Mouse (Mus musculus) megakaryocyte-erythroid progenitor cell, adult 5-6 weeks (primary cell): ENCODE measurements around the gene Tut7. TPM values are rescaled to one million over a fixed set of nuclear protein-coding genes. Genes with fewer than 3 reads are reported as not detected.
"Not testable (repeated sequence)": the region's sequence is repeated elsewhere in the genome, so short reads cannot be mapped to it uniquely, and the experiment has no call there.

Experiments
- ATAC-seq: replicated peaks from 2 replicates; pipeline ENCODE4 v1.8.0; 2016; ENCODE audit warnings: mild to moderate bottlenecking, inconsistent platforms; ENCODE audit not compliant: severe bottlenecking, poor library complexity, low FRiP score, low TSS enrichment
- total RNA-seq, 2 experiments: library from RNA; stranded (forward) in 1 of 2; stranded (reverse) in 1 of 2; fragments of 200-1000, 215-1000 nt in 1 of 2; fragments of >200 nt in 1 of 2; fragmentation: Nextera tagmentation in 1 of 2; gene quantifications; 2 replicates each; pipeline ENCODE4 v1.2.3; 2014 to 2017

The Tut7 gene
- total RNA-seq, 2 experiments from 2014 or later = 169 to 249 TPM

GRCm38 (mm10) chr13:59771257-59771656, 51.7 kb downstream of the Tut7 start:
- peak; percentile 23; the same call in 1 of the 2 replicates for ATAC-seq

- no peak for ATAC-seq
These were observed 52.1 kb downstream of the Tut7 start for GRCm38 (mm10) chr13:59770847-59771246.

- peak; percentile 74 for ATAC-seq
These were observed 52.8 kb downstream of the Tut7 start for GRCm38 (mm10) chr13:59770164-59770562.

GRCm38 (mm10) chr13:59769296-59770163, 53.4 kb downstream of the Tut7 start, which contains the start of gene Isca1:
Isca1 (minus strand) TSS chr13:59769810.
- ATAC-seq = peak; percentile 86

- ATAC-seq = no peak
These were observed 54.4 kb downstream of the Tut7 start for GRCm38 (mm10) chr13:59768531-59768930.

GRCm38 (mm10) chr13:59766786-59767515, 56.0 kb downstream of the Tut7 start:
- ATAC-seq = no peak

- peak; percentile 89 for ATAC-seq
These were observed 60.2 kb downstream of the Tut7 start for GRCm38 (mm10) chr13:59762791-59763190.

- no peak for ATAC-seq
These were observed 66.0 kb downstream of the Tut7 start for GRCm38 (mm10) chr13:59756906-59757305.

GRCm38 (mm10) chr13:59750310-59750709, 72.6 kb downstream of the Tut7 start:
- ATAC-seq = no peak

GRCm38 (mm10) chr13:59746711-59747110, 76.2 kb downstream of the Tut7 start, which contains the start of gene 1700014D04Rik:
1700014D04Rik (minus strand) TSS chr13:59746752.
- ATAC-seq = no peak

GRCm38 (mm10) chr13:59746164-59746563, 76.8 kb downstream of the Tut7 start:
- no peak for ATAC-seq

GRCm38 (mm10) chr13:59745462-59745861, 77.5 kb downstream of the Tut7 start:
- no peak for ATAC-seq

- 0 out of 2 replicates have a peak, but pooled peaks have one; percentile 20 for ATAC-seq
These were observed 81.2 kb downstream of the Tut7 start for GRCm38 (mm10) chr13:59741697-59742096.

- no peak for ATAC-seq
These were observed 81.9 kb downstream of the Tut7 start for GRCm38 (mm10) chr13:59741096-59741495.

- ATAC-seq = peak; percentile 51
These were observed 83.5 kb downstream of the Tut7 start for GRCm38 (mm10) chr13:59739397-59739796.

GRCm38 (mm10) chr13:59738455-59738854, 84.5 kb downstream of the Tut7 start:
- ATAC-seq = peak; percentile 75

- peak; percentile 48 for ATAC-seq
These were observed 87.8 kb downstream of the Tut7 start for GRCm38 (mm10) chr13:59735190-59735589.

GRCm38 (mm10) chr13:59734347-59734746, 88.6 kb downstream of the Tut7 start:
- ATAC-seq = not testable (repeated sequence)

- no peak for ATAC-seq
These were observed 89.0 kb downstream of the Tut7 start for GRCm38 (mm10) chr13:59733936-59734335.

GRCm38 (mm10) chr13:59731652-59732051, 91.3 kb downstream of the Tut7 start, which contains the start of gene Spata31d1d:
Spata31d1d (minus strand) TSS chr13:59731752.
- no peak for ATAC-seq
